Mouse (Mus musculus): ENCODE data around the gene Fbxl16.

The Fbxl16 gene

GRCm38 (mm10) chr17:25808789-25809605, at the start of gene Fbxl16:
Gene Fbxl16 (plus strand): TSS chr17:25809085.
- DNase-seq (ENCODE audit: low spot score), result peak; percentile 45

GRCm38 (mm10) chr17:25760148-25760547, 48.7 kb upstream of the Fbxl16 start:
- DNase-seq (ENCODE audit: low spot score), result no peak

GRCm38 (mm10) chr17:25761561-25761970, 47.3 kb upstream of the Fbxl16 start:
- no peak for DNase-seq (ENCODE audit: low spot score)

GRCm38 (mm10) chr17:25762591-25762990, 46.3 kb upstream of the Fbxl16 start:
- DNase-seq (ENCODE audit: low spot score), result no peak

- DNase-seq (ENCODE audit: low spot score), result no peak
These were observed 43.0 kb upstream of the Fbxl16 start for GRCm38 (mm10) chr17:25765886-25766285.

- no peak for DNase-seq (ENCODE audit: low spot score)
These were observed 39.6 kb upstream of the Fbxl16 start for GRCm38 (mm10) chr17:25769331-25769730.

GRCm38 (mm10) chr17:25773549-25774120, 35.2 kb upstream of the Fbxl16 start, which contains the start of gene Narfl:
Gene Narfl (plus strand): TSS chr17:25773776.
- DNase-seq (ENCODE audit: low spot score), result peak; percentile 96

GRCm38 (mm10) chr17:25775318-25776062, 33.4 kb upstream of the Fbxl16 start:
- no peak for DNase-seq (ENCODE audit: low spot score)

- no peak for DNase-seq (ENCODE audit: low spot score)
These were observed 30.9 kb upstream of the Fbxl16 start for GRCm38 (mm10) chr17:25777948-25778347.

GRCm38 (mm10) chr17:25781339-25781738, 27.5 kb upstream of the Fbxl16 start:
- no peak for DNase-seq (ENCODE audit: low spot score)

GRCm38 (mm10) chr17:25783086-25783485, 25.8 kb upstream of the Fbxl16 start:
- no peak for DNase-seq (ENCODE audit: low spot score)

GRCm38 (mm10) chr17:25783861-25784574, 24.9 kb upstream of the Fbxl16 start:
- no peak for DNase-seq (ENCODE audit: low spot score)

- DNase-seq (ENCODE audit: low spot score), result peak; percentile 94
These were observed 23.6 kb upstream of the Fbxl16 start, which contains the start of gene Haghl for GRCm38 (mm10) chr17:25785281-25785745. Gene Haghl (minus strand): TSS chr17:25785673.

- DNase-seq (ENCODE audit: low spot score), result no peak
These were observed 22.6 kb upstream of the Fbxl16 start, which contains the start of gene Ccdc78 for GRCm38 (mm10) chr17:25786280-25786679. Gene Ccdc78 (plus strand): TSS chr17:25786580.

GRCm38 (mm10) chr17:25786781-25787504, 21.9 kb upstream of the Fbxl16 start:
- no peak for DNase-seq (ENCODE audit: low spot score)

- no peak for DNase-seq (ENCODE audit: low spot score)
These were observed 17.5 kb upstream of the Fbxl16 start for GRCm38 (mm10) chr17:25791320-25791842.

GRCm38 (mm10) chr17:25791843-25792527, 16.9 kb upstream of the Fbxl16 start:
- peak; percentile 77 for DNase-seq (ENCODE audit: low spot score)

- peak; percentile 77 for DNase-seq (ENCODE audit: low spot score)
These were observed 16.3 kb upstream of the Fbxl16 start, which contains the start of gene Fam173a for GRCm38 (mm10) chr17:25792615-25793014. Gene Fam173a (minus strand): TSS chr17:25792901.

GRCm38 (mm10) chr17:25794197-25794596, 14.7 kb upstream of the Fbxl16 start:
- no peak for DNase-seq (ENCODE audit: low spot score)

- DNase-seq (ENCODE audit: low spot score), result no peak
These were observed 13.9 kb upstream of the Fbxl16 start for GRCm38 (mm10) chr17:25794998-25795397.
